Mouse (Mus musculus) spleen, postnatal 0 days (tissue): ENCODE measurements around the gene Treml4. TPM values are rescaled to one million over a fixed set of nuclear protein-coding genes. Genes with fewer than 3 reads are reported as not detected.

Source experiments
- polyA plus RNA-seq: library from polyadenylated mRNA; unstranded; fragments of >200 nt; fragmentation: Nextera tagmentation; extraction: Ambion mirVana; gene quantifications from 2 replicates; pipeline ENCODE4 v1.2.1, GENCODE M21; 2015

The Treml4 gene
- polyA plus RNA-seq: 10.8 and 15.1 TPM in 2 replicates

GRCm38 (mm10) chr17:48263741-48264362 lies at the start of gene Treml4:
TSS of gene Treml4 (plus strand) at chr17:48264295.

DNA sequence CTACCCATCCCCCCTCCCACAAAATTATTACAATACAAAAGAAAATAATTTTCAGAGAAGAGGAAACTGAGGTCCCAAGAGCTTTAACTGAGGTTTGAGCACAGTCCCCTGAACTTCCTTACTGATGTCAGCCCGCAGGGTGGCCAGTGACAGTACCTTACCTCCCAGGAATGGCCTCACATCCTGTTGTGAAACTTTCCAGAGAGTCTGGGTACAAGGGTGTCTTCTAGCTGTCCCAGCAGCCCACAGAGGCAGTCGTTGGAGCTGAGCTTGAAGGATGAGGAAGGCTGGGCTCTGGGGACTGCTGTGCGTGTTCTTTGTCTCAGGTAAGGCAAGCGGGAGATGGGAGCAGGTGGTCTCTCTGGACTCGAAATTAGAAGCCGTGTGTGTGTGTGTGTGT lies 31.6 kb upstream of the Treml4 start, which contains the start of gene Trem1:
Gene Trem1, plus strand, starts transcription at position 251 of the 400 bp plus-strand sequence.

DNA sequence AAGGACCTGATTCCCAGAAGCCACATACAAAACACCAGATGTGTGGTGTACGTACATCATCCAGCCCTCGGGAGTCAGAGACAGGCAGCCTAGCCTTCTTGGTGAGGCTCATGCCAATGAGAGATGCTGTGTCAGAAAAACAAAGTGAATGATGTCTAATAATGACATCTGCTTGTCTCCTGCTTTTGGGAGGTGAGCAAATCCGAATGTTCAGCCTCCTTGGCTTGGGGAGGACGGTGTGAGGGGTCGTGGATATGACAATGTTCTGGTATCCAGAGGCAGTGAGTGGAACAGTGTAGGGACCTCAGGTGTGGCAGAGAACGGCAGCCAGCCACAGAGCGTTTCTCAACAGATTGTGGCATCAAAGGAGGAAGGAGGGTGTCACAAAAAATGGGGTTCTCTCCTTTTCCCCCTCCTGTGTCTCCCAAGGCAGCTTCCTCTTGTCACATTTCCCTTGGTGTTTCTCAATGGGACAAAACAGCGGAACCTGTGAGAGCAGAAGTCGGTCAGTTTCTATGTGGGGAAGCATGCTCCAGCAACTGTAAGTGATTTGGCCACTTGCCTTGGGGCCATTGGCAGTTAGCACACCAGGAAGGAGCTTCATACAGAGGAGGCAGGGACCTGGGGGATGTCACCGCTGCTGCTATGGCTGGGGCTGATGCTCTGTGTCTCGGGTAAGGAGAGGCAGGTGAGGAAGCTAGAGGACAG lies 16.7 kb upstream of the Treml4 start, which contains the start of gene Trem3:
Gene Trem3, plus strand, starts transcription at position 557 of the 708 bp plus-strand sequence.

GRCm38 (mm10) chr17:48299203-48299602 lies 35.1 kb downstream of the Treml4 start, which contains the start of gene Treml2:
TSS of gene Treml2 (plus strand) at chr17:48299498.

GRCm38 (mm10) chr17:48315905-48316579 lies 51.9 kb downstream of the Treml4 start, which contains the start of gene B430306N03Rik:
TSS of gene B430306N03Rik (plus strand) at chr17:48316141.

Other genes starting within 250 kb of the Treml4 start
- not detected in 2 replicates for gene 1700122O11Rik, start 226.0 kb upstream of the Treml4 start, polyA plus RNA-seq
- not detected in 2 replicates for gene 1700067P10Rik, start 175.0 kb upstream of the Treml4 start, polyA plus RNA-seq
- gene 9830107B12Rik, start 118.0 kb upstream of the Treml4 start, polyA plus RNA-seq: 5.0 and 7.0 TPM in 2 replicates
- gene A530064D06Rik, start 97.0 kb upstream of the Treml4 start, polyA plus RNA-seq: 7.2 and 11.1 TPM in 2 replicates
- 4.7 and 5.3 TPM in 2 replicates for gene Trem1, start 31.5 kb upstream of the Treml4 start, polyA plus RNA-seq
- gene Trem3, start 16.5 kb upstream of the Treml4 start, polyA plus RNA-seq: 28.7 and 40.9 TPM in 2 replicates
- gene Treml2, start 35.2 kb downstream of the Treml4 start, polyA plus RNA-seq: 5.8 and 7.1 TPM in 2 replicates
- 10.2 and 14.2 TPM in 2 replicates for gene B430306N03Rik, start 51.8 kb downstream of the Treml4 start, polyA plus RNA-seq
- gene Trem2, start 82.1 kb downstream of the Treml4 start, polyA plus RNA-seq: 1.9 and 3.6 TPM in 2 replicates
- gene Treml1, start 95.6 kb downstream of the Treml4 start, polyA plus RNA-seq: 8.6 and 9.7 TPM in 2 replicates
- gene Nfya, start 145.6 kb downstream of the Treml4 start, polyA plus RNA-seq: 9.0 and 9.8 TPM in 2 replicates
- gene Oard1, start 145.7 kb downstream of the Treml4 start, polyA plus RNA-seq: 58.7 and 63.8 TPM in 2 replicates
- 0.50 and 0.55 TPM in 2 replicates for gene Apobec2, start 168.6 kb downstream of the Treml4 start, polyA plus RNA-seq
- 153 and 156 TPM in 2 replicates for gene Tspo2, start 187.2 kb downstream of the Treml4 start, polyA plus RNA-seq
- 2.2 and 2.3 TPM in 2 replicates for gene Unc5cl, start 190.6 kb downstream of the Treml4 start, polyA plus RNA-seq